Mouse (Mus musculus) cerebellum, adult 18-20 months (tissue): Measurements from ENCODE around the gene Upk2.
A peak's percentile ranks its signal among the peaks of the same experiment; 100 is the strongest.

Experiments
- DNase-seq, 2 experiments: peaks; one replicate each; pipeline ENCODE4 v3.0.0; 2021

Gene Upk2

GRCm38 (mm10) chr9:44487441-44487840 is 32.7 kb upstream of the Upk2 start:
- DNase-seq: peak; percentile 49 to 59

GRCm38 (mm10) chr9:44486741-44487421 is 32.1 kb upstream of the Upk2 start:
- peak; percentile 33 to 40 for DNase-seq

- DNase-seq: peak in 1 of 2 experiments; percentile 7
These were observed 31.6 kb upstream of the Upk2 start for GRCm38 (mm10) chr9:44486335-44486734.

GRCm38 (mm10) chr9:44485516-44486161 is 30.9 kb upstream of the Upk2 start:
- DNase-seq: peak in 1 of 2 experiments; percentile 22

DNA sequence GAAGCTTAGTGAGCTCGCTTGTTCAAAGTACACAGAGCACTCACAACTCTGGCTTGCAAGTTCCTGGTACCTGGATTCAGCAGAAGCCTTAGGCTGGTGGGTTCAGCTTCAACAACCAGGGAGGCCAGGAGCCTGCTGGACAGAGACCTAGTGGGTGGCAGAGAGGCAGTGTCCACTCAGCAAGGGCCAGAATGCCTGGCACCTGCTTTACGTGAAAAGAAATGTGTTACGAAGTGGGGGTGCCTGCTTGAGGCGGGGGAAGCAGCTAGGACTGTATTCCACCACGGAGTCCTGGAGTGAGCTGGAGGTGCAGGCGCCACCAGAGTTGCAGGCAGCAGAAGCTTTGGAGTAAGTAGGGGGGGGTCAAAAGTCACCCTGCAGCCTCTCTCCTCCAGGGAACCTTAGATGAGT is 30.3 kb upstream of the Upk2 start:
- DNase-seq: peak in 1 of 2 experiments; percentile 8

DNA sequence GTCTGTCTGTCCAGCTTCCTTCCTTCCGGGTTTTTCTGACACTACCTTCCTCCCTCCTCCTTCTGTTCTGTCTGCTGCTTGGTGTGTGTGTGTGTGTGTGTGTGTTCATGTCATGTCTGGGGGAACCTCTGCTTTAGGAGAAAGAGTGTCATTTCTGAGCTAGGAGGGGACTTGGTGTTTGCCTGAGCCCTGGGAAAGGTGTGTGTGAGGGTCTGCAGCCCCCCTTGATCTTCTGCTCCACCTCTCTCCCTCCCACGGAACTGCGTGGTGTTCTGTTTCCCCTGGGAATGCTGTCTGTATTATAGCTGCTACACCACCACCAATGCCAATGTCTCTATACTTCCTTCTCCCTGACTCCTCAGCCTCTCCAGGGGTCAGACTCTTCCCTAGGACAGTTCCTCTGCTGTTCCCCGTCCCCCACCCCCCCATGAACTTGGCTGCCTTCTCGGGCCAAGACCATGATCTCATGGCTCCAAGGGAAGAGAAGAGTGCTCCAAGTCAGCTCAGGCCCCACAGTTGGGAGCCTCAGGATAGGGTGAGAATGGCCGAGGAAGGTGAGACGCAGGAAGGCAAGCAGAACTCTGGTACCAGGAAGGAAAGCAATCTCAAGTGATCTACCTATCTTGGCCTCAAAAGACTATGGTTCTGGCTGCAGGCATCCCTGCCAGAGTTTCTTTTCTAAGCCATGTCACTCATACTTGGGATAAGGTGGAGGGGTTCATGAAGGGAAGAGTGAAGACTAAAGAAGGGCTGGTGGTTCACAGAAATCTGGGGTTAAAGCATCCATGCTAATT is 29.7 kb upstream of the Upk2 start:
- DNase-seq: no peak

DNA sequence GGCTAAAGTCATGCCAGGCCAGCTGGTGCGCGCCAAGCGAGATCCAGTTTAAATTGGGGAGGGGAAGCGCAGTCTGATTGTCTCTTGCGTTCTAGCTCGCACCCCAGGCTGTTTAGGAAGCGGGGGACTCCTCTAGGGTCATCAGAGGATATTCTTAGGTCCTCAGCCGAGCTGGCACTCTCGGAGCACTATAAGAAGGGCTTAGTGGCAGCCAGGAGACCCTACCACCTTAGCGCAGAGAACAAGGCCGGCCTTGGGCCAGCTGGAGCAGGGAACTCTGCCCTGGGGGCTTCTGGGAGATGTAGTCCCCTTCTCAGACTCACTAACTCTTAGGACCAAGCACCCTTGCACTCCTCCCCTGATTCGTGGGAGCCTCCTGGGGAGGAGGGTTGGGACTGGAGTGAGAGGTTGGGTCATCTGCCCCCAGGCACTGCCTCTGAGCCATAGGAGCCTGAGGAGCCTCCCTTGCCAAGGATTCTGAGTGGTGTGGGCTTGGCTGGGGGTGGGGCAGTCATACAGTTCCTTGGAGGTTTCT is 28.8 kb upstream of the Upk2 start:
- DNase-seq: peak; percentile 67 to 69

- DNase-seq: peak in 1 of 2 experiments; percentile 26
These were observed 28.3 kb upstream of the Upk2 start for GRCm38 (mm10) chr9:44483041-44483509.

DNA sequence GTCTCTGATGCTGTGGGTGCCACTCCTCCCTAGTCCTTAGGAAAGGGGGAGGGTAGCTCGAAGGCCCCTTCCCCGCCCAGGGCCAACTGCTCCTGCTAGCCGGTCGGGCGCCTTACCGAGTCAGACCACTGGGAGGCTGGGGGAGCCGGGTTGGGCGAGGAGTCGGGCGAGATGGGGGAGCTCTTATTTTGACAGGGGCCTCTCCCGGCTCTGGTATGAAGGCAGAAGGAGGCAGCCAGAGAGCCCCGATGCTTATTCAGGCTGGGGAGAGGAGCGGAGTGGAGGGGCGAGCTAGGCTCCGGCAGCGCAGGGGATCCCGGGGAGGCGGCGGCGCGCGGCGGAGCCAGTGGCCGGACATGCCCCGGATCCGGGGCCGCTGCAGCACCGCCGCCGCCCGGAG is 27.8 kb upstream of the Upk2 start, which contains the start of gene Bcl9l:
Gene Bcl9l (plus strand): TSS at position 274 of the 400 bp plus-strand sequence.
- peak; percentile 93 to 97 for DNase-seq

DNA sequence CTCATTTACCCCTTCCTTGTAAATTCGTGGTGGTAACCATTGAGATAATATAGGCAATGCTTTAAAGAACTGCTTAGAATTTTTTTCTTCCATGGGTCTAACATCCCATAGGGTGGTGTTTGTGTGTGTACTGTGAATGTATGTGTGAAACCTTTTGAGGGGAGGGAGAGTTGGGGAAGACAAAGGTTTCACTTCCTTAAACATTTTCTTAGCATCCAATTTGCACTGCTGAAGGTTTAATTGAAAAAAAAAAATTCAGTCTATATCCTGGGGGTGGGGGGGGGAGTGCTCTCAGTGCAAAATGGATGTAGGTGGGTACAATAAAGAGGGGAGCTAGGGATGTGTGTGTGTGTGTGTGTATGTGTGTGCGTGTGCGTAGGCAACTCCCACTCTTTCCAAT is 27.3 kb upstream of the Upk2 start:
- DNase-seq: no peak

DNA sequence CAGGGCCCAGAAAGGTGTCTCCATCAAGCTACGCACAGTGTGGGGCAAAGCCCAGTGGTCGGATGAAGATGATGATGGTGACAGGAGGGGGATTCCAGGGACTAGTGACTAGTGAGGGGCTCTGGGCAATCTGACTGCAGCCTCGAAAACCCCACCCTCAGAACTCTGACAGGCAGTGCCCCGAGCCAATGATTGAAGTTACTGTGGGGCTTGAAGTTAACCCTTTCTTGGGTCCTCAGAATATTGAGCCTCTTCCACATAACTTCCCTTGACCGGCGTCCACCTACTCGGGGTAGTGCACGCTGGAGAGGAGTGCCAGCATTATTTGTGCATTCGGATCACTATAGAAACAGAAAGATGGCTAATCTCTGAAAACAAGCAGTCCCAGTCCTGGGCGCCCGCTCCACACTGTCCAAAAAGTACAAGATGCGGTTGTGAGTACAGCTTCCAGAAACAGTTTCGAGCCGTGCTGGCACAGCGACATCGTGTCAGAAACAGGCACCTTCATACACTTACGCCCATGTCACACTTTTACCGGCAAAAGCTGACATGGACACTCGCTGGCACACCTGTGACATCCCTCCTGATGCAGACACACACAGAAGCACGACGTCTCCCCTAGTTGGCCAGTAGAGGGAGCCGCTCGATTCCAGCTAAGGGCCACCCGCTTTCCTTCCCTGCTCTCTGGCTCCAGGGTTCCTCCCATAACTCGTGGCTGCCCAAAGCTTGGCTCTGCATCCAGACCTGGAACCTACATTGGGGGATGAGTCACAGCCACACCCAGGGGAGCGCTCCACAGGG is 25.1 kb upstream of the Upk2 start:
- peak; percentile 93 for DNase-seq

- DNase-seq: peak; percentile 82 to 86
These were observed 24.3 kb upstream of the Upk2 start for GRCm38 (mm10) chr9:44478959-44479605.

DNA sequence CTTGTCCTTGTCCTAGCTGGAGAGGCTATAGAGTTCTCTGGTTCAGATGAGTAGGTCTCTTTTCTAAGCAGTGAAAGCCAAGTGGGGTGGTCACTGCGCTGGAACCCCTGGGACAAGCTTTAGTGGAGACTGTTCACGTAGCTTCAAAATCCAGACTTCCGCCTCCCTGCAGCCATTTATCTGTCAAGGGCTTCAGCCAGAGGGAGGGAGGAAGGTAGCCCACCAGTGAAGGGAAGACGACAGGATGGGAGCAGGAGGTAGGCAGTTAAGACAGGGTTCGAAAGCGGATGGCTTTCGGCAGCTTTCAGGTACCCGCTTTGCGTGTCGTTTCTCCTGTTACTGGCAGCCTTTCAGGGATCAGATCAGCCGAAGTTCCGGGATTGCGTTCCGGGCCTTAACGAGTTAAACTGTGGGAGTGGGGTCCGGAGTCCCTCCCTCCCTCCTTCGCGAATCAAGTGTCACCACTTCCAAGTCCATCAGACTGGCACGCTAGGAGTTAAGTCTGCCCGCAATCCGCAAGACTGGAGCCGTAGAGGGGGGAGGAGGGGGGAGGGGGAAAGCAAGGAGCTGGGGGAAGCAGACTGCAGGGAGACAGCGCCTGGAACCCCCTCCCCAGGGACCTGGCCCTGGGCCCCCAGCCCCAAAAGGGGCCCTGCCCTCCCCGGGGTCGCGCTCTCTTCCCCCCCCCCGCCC is 23.6 kb upstream of the Upk2 start:
- DNase-seq: peak; percentile 72 to 75

- peak; percentile 73 to 86 for DNase-seq
These were observed 22.8 kb upstream of the Upk2 start for GRCm38 (mm10) chr9:44477339-44478228.

- no peak for DNase-seq
These were observed 21.2 kb upstream of the Upk2 start for GRCm38 (mm10) chr9:44475936-44476335.

DNA sequence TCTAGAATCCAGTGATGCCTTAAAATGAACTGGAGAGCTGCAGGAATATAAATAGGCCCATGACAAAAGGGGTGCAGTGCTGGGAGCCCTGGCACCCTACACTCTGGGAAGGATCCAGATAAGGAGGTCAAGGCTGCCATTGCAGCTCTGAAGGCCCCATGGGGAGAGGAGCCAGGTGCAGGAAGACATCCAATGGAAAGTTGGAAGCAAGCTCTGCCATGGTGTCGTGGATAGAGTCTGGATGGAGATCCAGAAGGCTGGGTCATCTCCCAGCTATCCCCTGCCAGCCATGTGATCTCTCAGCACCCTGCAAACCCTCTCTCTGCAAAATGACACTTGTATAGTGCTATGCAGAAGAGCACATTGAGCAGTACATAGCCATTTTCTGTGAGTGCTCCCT is 19.6 kb upstream of the Upk2 start:
- peak; percentile 18 to 25 for DNase-seq

GRCm38 (mm10) chr9:44473184-44473583 is 18.4 kb upstream of the Upk2 start:
- DNase-seq: peak in 1 of 2 experiments; percentile 21

GRCm38 (mm10) chr9:44468800-44469199 is 14.0 kb upstream of the Upk2 start:
- no peak for DNase-seq

GRCm38 (mm10) chr9:44468224-44468623 is 13.4 kb upstream of the Upk2 start:
- no peak for DNase-seq

- no peak for DNase-seq
These were observed 7.2 kb upstream of the Upk2 start for GRCm38 (mm10) chr9:44461950-44462349.
